Mouse (Mus musculus) neutrophil, adult 5-6 weeks (primary cell): ENCODE measurements around the gene Slc19a3. TPM values are rescaled to one million over a fixed set of nuclear protein-coding genes. Genes with fewer than 3 reads are reported as not detected.

Source experiments
- total RNA-seq: library from RNA; stranded (forward); fragments of 200-1000 nt; gene quantifications from 2 replicates; pipeline ENCODE4 v1.2.3, GENCODE M21; 2017

Slc19a3 gene
- total RNA-seq, 1 experiment from 2014 or later: not detected

Other genes with a start within 250 kb of the Slc19a3 start
- gene Agfg1, start 199.0 kb downstream of the Slc19a3 start, total RNA-seq: 55.2 and 59.5 TPM in 2 replicates
- not detected in 2 replicates for gene A030005L19Rik, start 125.1 kb downstream of the Slc19a3 start, total RNA-seq
- gene A030014E15Rik, start 113.5 kb downstream of the Slc19a3 start, total RNA-seq: not detected in 2 replicates
- gene Gm6217, start 107.0 kb downstream of the Slc19a3 start, total RNA-seq: not detected in 2 replicates
- not detected in 2 replicates for gene A030003K21Rik, start 95.1 kb downstream of the Slc19a3 start, total RNA-seq
- not detected in 2 replicates for gene Gm7544, start 82.4 kb downstream of the Slc19a3 start, total RNA-seq
- not detected in 2 replicates for gene Gm47955, start 78.2 kb downstream of the Slc19a3 start, total RNA-seq
- gene Gm47959, start 37.9 kb downstream of the Slc19a3 start, total RNA-seq: not detected in 2 replicates
- gene Krtap28-10, start 4.0 kb upstream of the Slc19a3 start, total RNA-seq: not detected in 2 replicates
- gene Gm47969, start 6.5 kb upstream of the Slc19a3 start, total RNA-seq: not detected in 2 replicates
- gene A030005K14Rik, start 20.9 kb upstream of the Slc19a3 start, total RNA-seq: not detected in 2 replicates
- not detected in 2 replicates for gene Krtap28-13, start 22.5 kb upstream of the Slc19a3 start, total RNA-seq
- gene Ccl20, start 78.3 kb upstream of the Slc19a3 start, total RNA-seq: not detected in 2 replicates
- not detected in 2 replicates for gene Daw1, start 121.3 kb upstream of the Slc19a3 start, total RNA-seq